Mouse (Mus musculus): ENCODE measurements around the gene Lrp1. TPM values are rescaled to one million over a fixed set of nuclear protein-coding genes. Genes with fewer than 3 reads are reported as not detected.

Lrp1 gene
- total RNA-seq, 2 experiments from 2014 or later, result 73.8 to 101 TPM

GRCm38 (mm10) chr10:127490160-127491127 is 130.5 kb downstream of the Lrp1 start:
- DNase-seq, result no peak
- intact Hi-C loops (cut with DNase I; ENCODE audit: low total_unique reads), result no loop called here

DNA sequence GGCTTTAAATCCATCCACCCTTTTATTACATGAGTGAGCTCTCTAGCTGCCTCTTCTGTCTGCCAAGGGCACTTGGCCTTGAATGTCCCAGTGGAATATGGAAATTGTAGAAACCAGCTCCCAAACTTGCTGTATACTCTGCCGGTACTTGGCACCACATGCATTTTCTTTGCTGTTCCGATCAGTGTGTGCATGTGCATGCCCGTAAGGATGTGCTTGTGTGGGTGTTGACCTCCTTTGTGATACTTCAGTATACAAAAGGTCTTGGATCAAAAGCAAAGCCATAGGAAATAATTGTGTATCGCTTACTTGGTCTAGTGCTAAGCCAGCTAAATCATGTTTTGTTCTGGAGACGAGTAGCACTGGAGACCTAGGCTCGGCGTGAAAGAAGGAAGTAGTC is 132.1 kb downstream of the Lrp1 start:
- no peak for DNase-seq
- intact Hi-C loops (cut with DNase I; ENCODE audit: low total_unique reads), result no loop called here

Other genes with a start within 250 kb of the Lrp1 start
- 10 to 100 TPM; 84.1 to 89.2 TPM for gene R3hdm2, start 240.8 kb downstream of the Lrp1 start, total RNA-seq (2021)
- 100 to 1,000 TPM; 315 to 336 TPM for gene Stac3, start 119.5 kb downstream of the Lrp1 start, total RNA-seq (2021)
- gene Ndufa4l2, start 106.2 kb downstream of the Lrp1 start, total RNA-seq (2021), result 10 to 100 TPM; 23.3 to 25.3 TPM
- 10 to 100 TPM; 29.4 to 33.1 TPM for gene Shmt2, start 98.7 kb downstream of the Lrp1 start, total RNA-seq (2021)
- 1 to 10 TPM; 1.3 to 1.5 TPM for gene Nxph4, start 86.6 kb downstream of the Lrp1 start, total RNA-seq (2021)
- 10 to 100 TPM; 16.1 to 16.6 TPM for gene Stat6, start 21.8 kb upstream of the Lrp1 start, total RNA-seq (2021)
- 1 to 10 TPM; 2.3 to 2.7 TPM for gene Nemp1, start 45.8 kb upstream of the Lrp1 start, total RNA-seq (2021)
- gene Nab2, start 47.4 kb upstream of the Lrp1 start, total RNA-seq (2021), result 1 to 10 TPM; 4.9 to 5.5 TPM
- gene Myo1a, start 84.0 kb upstream of the Lrp1 start, total RNA-seq (2021), result under 1 TPM; 0.18 to 0.53 TPM
- gene Tac2, start 103.3 kb upstream of the Lrp1 start, total RNA-seq (2021), result not detected
- 1 to 10 TPM; 4.7 to 4.9 TPM for gene Zbtb39, start 118.4 kb upstream of the Lrp1 start, total RNA-seq (2021)
- gene Gpr182, start 130.6 kb upstream of the Lrp1 start, total RNA-seq (2021), result under 1 TPM; 0.47 to 0.80 TPM
- gene Rdh1, start 138.6 kb upstream of the Lrp1 start, total RNA-seq (2021), result under 1 TPM in 1 of 2 experiments, not detected in 1; 0.16 TPM
- gene Rdh16f1, start 138.6 kb upstream of the Lrp1 start, total RNA-seq (2021), result under 1 TPM; 0.24 to 0.51 TPM
- under 1 TPM in 1 of 2 experiments, not detected in 1; 0.24 TPM for gene Rdh9, start 155.2 kb upstream of the Lrp1 start, total RNA-seq (2021)
- not detected for gene Rdh16, start 180.0 kb upstream of the Lrp1 start, total RNA-seq (2021)
- not detected for gene Rdh19, start 228.8 kb upstream of the Lrp1 start, total RNA-seq (2021)
- not detected for gene Rdh16f2, start 245.3 kb upstream of the Lrp1 start, total RNA-seq (2021)